Mouse (Mus musculus) stomach, postnatal 0 days (tissue): ENCODE measurements around the gene Mier1.

Experiments
- CTCF ChIP-seq: IDR thresholded peaks from 2 replicates; pipeline ENCODE4 v1.5.1; 2016; ENCODE audit warnings: antibody characterized with exemption, low read depth, mild to moderate bottlenecking, moderate library complexity
- EP300 ChIP-seq: optimal IDR thresholded peaks from 2 replicates; pipeline ENCODE3; 2016; ENCODE audit warnings: antibody characterized with exemption

DNA sequence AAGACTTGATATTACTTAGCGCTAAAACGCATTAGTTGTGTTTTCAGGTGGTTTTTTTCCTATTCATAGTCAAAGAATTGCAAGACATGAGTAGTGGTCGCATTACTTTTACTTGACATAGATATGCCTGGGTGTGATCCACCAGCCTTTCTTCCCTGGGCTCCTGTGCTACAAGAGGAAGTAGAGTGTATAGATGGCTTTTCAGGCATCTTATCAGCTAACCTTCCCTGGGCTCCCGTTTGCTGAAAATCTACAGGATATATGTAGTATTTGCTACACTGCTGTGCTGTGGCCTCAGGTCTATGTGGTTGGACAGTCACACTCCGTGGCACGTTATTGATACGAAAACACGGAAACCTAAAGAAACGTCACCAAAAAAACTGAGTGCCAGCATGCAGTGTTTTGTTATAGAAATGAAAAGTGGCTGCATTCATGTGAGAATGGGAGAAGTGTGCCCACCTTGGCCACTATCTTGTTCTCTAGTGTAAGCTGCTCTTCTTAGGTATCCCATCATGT lies 6.7 kb downstream of the Mier1 start:
- TF ChIP-seq CTCF (no peak), EP300 (no peak)
